Mouse (Mus musculus) CH12.LX (cell line): ENCODE results near the gene Krit1. TPM values are rescaled to one million over a fixed set of nuclear protein-coding genes. Genes with fewer than 3 reads are reported as not detected.
A peak's percentile ranks its signal among the peaks of the same experiment; 100 is the strongest.

Experiments
- DNase-seq: peaks from one replicate; pipeline ENCODE4 v3.0.0-alpha.2; 2013; ENCODE audit errors: extremely low read depth
- H3K27ac ChIP-seq: 2 replicates; pipeline ENCODE4 v1.5.1; 2012; ENCODE audit warnings: low read depth, mild to moderate bottlenecking, control low read depth, moderate library complexity; ENCODE audit not compliant: insufficient read depth
- H3K27me3 ChIP-seq: replicated peaks from 2 replicates; pipeline ENCODE3; 2012; ENCODE audit warnings: inconsistent platforms
- H3K36me3 ChIP-seq, 2 experiments: replicated peaks in 1 of 2; 2 replicates each; pipeline versions ENCODE3 to v1.6.1; 2012; ENCODE audit warnings: inconsistent platforms in 1 of 2, low read length in 1 of 2, mild to moderate bottlenecking in 1 of 2, mixed read lengths in 1 of 2, moderate library complexity in 1 of 2; ENCODE audit not compliant: control insufficient read depth in 1 of 2, insufficient read depth in 1 of 2
- H3K4me1 ChIP-seq, 2 experiments: 2 replicates each; pipeline ENCODE4 v1.6.1; 2012; ENCODE audit warnings: inconsistent platforms in 1 of 2, moderate library complexity in 1 of 2; ENCODE audit not compliant: insufficient read depth in 2 of 2, control insufficient read depth in 1 of 2
- H3K4me2 ChIP-seq: 2 replicates; pipeline ENCODE4 v1.6.1; 2012; ENCODE audit warnings: low read depth, mild to moderate bottlenecking, control low read depth; ENCODE audit not compliant: poor library complexity, insufficient read depth, severe bottlenecking
- H3K4me3 ChIP-seq, 3 experiments: fragments of 150-350 bp in 1 of 3; sonication (generic) in 1 of 3; replicated peaks in 1 of 3; 2 replicates each; pipeline versions ENCODE3 to v1.5.1; 2011 to 2012; ENCODE audit warnings: low read depth in 2 of 3, low read length in 2 of 3, mild to moderate bottlenecking in 2 of 3, moderate library complexity in 2 of 3, control low read depth in 1 of 3, improper control_type of control experiment in 1 of 3, inconsistent platforms in 1 of 3, mixed read lengths in 1 of 3; ENCODE audit not compliant: poor library complexity in 1 of 3
- H3K79me2 ChIP-seq: replicated peaks from 2 replicates; pipeline ENCODE4 v1.6.1; 2012; ENCODE audit warnings: mild to moderate bottlenecking, moderate library complexity; ENCODE audit not compliant: control insufficient read depth, poor library complexity, insufficient read depth, severe bottlenecking; ENCODE audit errors: extremely low read depth
- H3K9ac ChIP-seq: 2 replicates; pipeline ENCODE4 v1.6.1; 2012; ENCODE audit warnings: low read depth, mild to moderate bottlenecking, control low read depth, moderate library complexity; ENCODE audit not compliant: insufficient read depth
- H3K9me3 ChIP-seq: replicated peaks from 2 replicates; pipeline ENCODE3; 2012; ENCODE audit warnings: low read length, inconsistent platforms, mixed read lengths
- CHD1 ChIP-seq: IDR thresholded peaks from 2 replicates; pipeline ENCODE4 v1.6.1; 2012; ENCODE audit warnings: low read depth, low read length, improper control_type of control experiment, inconsistent platforms
- CHD2 ChIP-seq: IDR thresholded peaks from 2 replicates; pipeline ENCODE4 v1.6.1; 2011; ENCODE audit warnings: low read length, improper control_type of control experiment
- CTCF ChIP-seq, 2 experiments: IDR thresholded peaks in 1 of 2; conservative IDR thresholded peaks in 1 of 2; 2 replicates each; pipeline ENCODE4 v1.5.1; 2011 to 2012; ENCODE audit warnings: low read depth in 2 of 2, low read length in 2 of 2, improper control_type of control experiment in 1 of 2, inconsistent platforms in 1 of 2, mild to moderate bottlenecking in 1 of 2, moderate library complexity in 1 of 2
- GABPA ChIP-seq: IDR thresholded peaks from 2 replicates; pipeline ENCODE4 v1.6.1; 2012; ENCODE audit warnings: low read depth, low read length, improper control_type of control experiment, inconsistent platforms; ENCODE audit not compliant: insufficient replicate concordance
- IRF4 ChIP-seq: IDR thresholded peaks from 2 replicates; pipeline ENCODE4 v1.6.1; 2014; ENCODE audit warnings: low read depth, mild to moderate bottlenecking, inconsistent platforms, low read length, improper control_type of control experiment
- JUN ChIP-seq: IDR thresholded peaks from 2 replicates; pipeline ENCODE4 v1.6.1; 2011; ENCODE audit warnings: low read depth, mild to moderate bottlenecking, low read length, improper control_type of control experiment, moderate library complexity; ENCODE audit not compliant: insufficient read depth
- MAFK ChIP-seq: IDR thresholded peaks from 2 replicates; pipeline ENCODE4 v1.6.1; 2011; ENCODE audit warnings: low read length, improper control_type of control experiment; ENCODE audit not compliant: insufficient replicate concordance
- MXI1 ChIP-seq: IDR thresholded peaks from 2 replicates; pipeline ENCODE4 v1.6.1; 2011; ENCODE audit warnings: mild to moderate bottlenecking, low read depth, low read length, improper control_type of control experiment
- MYC ChIP-seq: IDR thresholded peaks from 2 replicates; pipeline ENCODE4 v1.6.1; 2011; ENCODE audit warnings: low read depth, mild to moderate bottlenecking, improper control_type of control experiment, low read length
- POLR2A ChIP-seq: IDR thresholded peaks from 2 replicates; pipeline ENCODE4 v1.6.1; 2011; ENCODE audit warnings: low read depth, mild to moderate bottlenecking, improper control_type of control experiment, low read length
- RCOR1 ChIP-seq: conservative IDR thresholded peaks from 2 replicates; pipeline ENCODE4 v1.6.1; 2012; ENCODE audit warnings: low read depth, mild to moderate bottlenecking, inconsistent platforms, low read length, improper control_type of control experiment
- TCF12 ChIP-seq: IDR thresholded peaks from 2 replicates; pipeline ENCODE4 v1.6.1; 2014; ENCODE audit warnings: low read depth, mild to moderate bottlenecking, inconsistent platforms, low read length, improper control_type of control experiment
- UBTF ChIP-seq: IDR thresholded peaks from 2 replicates; pipeline ENCODE4 v1.6.1; 2012; ENCODE audit warnings: low read depth, mild to moderate bottlenecking, inconsistent platforms, low read length, improper control_type of control experiment, moderate library complexity
- ZNF384 ChIP-seq: IDR thresholded peaks from 2 replicates; pipeline ENCODE4 v1.6.1; 2012; ENCODE audit warnings: low read depth, low read length, improper control_type of control experiment, inconsistent platforms
- dilution Hi-C: fragments of 300-500 bp; cut with MboI; formaldehyde crosslinking; loops from 2 replicates; pipeline ENCODE4 v1.14.3; 2020; ENCODE audit warnings: low sequenced_read_pairs; ENCODE audit not compliant: extremely low pct_unique_long_range_greater_than_20kb, extremely low pct_ligation_motif_present
- in situ Hi-C: fragments of 300-500 bp; cut with MboI; formaldehyde crosslinking; loops from 3 replicates; pipeline ENCODE4 v1.14.3; 2019; ENCODE audit warnings: low sequenced_read_pairs, low pct_ligation_motif_present, low pct_unique_long_range_greater_than_20kb, mixed read lengths
- polyA plus RNA-seq: library from polyadenylated mRNA; unstranded; fragments of >175 nt; gene quantifications from 2 replicates; pipeline ENCODE4 v1.2.1, GENCODE M21; 2012; ENCODE audit warnings: low read depth; ENCODE audit not compliant: insufficient read length
- total RNA-seq, 2 experiments: library from RNA; depleted of rRNA; stranded (reverse); fragments of 300-350 nt in 1 of 2; fragments of >200 nt in 1 of 2; gene quantifications; 2 replicates each; pipeline ENCODE4 v1.2.3; 2012 to 2014

The Krit1 gene
- total and polyA plus RNA-seq, 3 experiments: 24.1 to 47.4 (median 31.2) TPM

DNA sequence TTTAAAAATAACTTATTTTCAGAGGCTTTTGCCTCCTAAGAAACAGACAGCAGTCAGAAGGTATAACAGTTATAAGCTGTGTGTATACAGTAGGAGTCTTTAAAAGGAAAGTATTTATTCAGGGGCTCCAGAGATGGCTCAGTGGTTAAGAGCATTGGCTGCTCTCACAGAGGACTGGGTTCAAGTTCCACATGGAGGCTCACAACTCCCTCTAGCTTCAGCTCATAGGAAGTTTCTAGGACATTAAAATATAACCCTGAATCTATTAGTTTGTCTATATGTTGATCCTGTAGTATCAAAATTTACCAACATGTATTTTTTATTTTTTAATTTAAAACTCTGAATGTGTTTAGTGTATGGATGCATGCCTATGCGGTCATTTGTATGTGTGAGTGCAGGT lies 5.5 kb downstream of the Krit1 start:
- Histone ChIP-seq H3K9ac (no peak overlapping the region), H3K27ac (no peak overlapping the region), H3K4me1 (peaks cover 2 to 10% of the 10 kb centered on the region in 2 experiments; a peak in 2 of 4 replicates), H3K4me3 (no peak overlapping the region), H3K9me3 (no peaks in the 10 kb centered on the region), H3K36me3 (peaks cover 6 to 37% of the 10 kb centered on the region in 2 experiments), H3K4me2 (no peak overlapping the region), H3K27me3 (no peaks in the 10 kb centered on the region), H3K79me2 (peaks cover 13% of the 10 kb centered on the region)
- dilution Hi-C loops (no loop called here), in situ Hi-C loops (loop anchor here (10.0 kb wide), 1 partner anchor 164 kb away; no protein-coding TSS in a partner anchor)
- DNase-seq: no peak
- no peak for TF ChIP-seq MYC
- TF ChIP-seq CTCF (conservative IDR thresholded peaks at IDR 0.05 in 1 of 2, IDR thresholded peaks at IDR 0.05 in 1 of 2; ENCODE audit: low read depth in 2 of 2, low read length in 2 of 2): peak in 1 of 2 experiments; percentile 20; a peak in 1 of 4 replicates

DNA sequence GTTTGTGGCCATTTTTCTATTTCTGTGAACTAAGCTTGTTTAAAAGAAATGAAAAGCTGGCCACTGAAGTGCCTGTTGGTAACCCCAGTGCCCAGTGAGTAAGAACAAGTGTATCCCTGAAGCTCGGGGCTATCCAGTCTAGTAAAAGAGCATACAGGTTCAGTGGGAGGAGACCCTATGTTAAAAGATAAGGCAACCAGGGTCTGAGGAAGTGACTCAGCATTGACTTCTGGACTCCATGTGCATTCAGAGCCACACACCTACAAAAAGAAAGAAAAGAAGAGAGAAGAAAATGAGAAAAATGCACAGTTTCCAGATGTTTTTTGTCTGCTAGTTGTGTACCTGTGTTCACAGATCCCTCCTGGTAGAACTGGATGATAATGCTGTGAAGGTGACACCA lies 31.1 kb downstream of the Krit1 start:
- H3K4me3 ChIP-seq: no peak overlapping the region
- H3K4me1 ChIP-seq: no peaks in the 10 kb centered on the region
- no peak for DNase-seq
- peaks cover 7% of the 10 kb centered on the region for H3K9me3 ChIP-seq
- in situ Hi-C loops: no loop called here
- H3K27ac ChIP-seq: no peak overlapping the region
- dilution Hi-C loops: no loop called here
- H3K27me3 ChIP-seq: no peaks in the 10 kb centered on the region
- TF ChIP-seq POLR2A (no peak), UBTF (no peak), JUN (no peak), CHD2 (no peak), CHD1 (no peak), MXI1 (no peak), MAFK (no peak), TCF12 (no peak)
- no peak overlapping the region for H3K9ac ChIP-seq
- peaks cover 21 to 60% of the 10 kb centered on the region in 2 experiments for H3K36me3 ChIP-seq
- no peak overlapping the region for H3K4me2 ChIP-seq
- no peaks in the 10 kb centered on the region for H3K79me2 ChIP-seq

DNA sequence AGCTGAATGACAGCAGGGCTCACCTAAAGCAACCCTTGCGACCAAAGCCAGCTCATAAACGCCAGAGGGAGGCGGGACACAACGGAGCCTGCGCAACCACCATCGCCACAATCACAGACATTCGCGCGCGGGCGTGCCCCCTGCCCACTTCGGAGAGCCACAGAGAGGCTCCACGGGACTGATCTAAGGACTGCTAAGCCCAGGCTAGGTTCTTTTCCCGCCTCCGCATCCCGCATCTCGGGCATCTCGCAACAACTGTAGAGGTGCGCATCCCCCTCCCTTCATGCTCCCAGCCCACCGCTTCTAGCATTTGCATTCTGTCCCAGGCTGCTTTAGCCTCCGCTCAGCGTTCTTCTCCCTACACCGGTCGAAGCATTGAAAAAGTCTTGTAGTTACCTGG lies 42.0 kb downstream of the Krit1 start, which contains the start of gene Lrrd1:
Lrrd1 (plus strand) TSS at position 148 of the 400 bp plus-strand sequence.
- H3K4me2 ChIP-seq: no peak within 1 kb of the TSS

More for the DNA sequence above, 42.0 kb downstream of the Krit1 start, which contains the start of gene Lrrd1:
- Histone ChIP-seq H3K27me3 (no peaks in the 10 kb centered on the region), H3K4me3 (no peak within 1 kb of the TSS), H3K27ac (no peak within 1 kb of the TSS), H3K4me1 (no peaks in the 10 kb centered on the region), H3K36me3 (peaks cover 6 to 25% of the 10 kb centered on the region in 2 experiments), H3K9me3 (no peaks in the 10 kb centered on the region), H3K9ac (no peak within 1 kb of the TSS), H3K79me2 (no peaks in the 10 kb centered on the region)
- dilution Hi-C loops (no loop called here), in situ Hi-C loops (no loop called here)
- no peak for DNase-seq
- no peak for TF ChIP-seq ZNF384
- TF ChIP-seq IRF4: no peak
- TF ChIP-seq TCF12: no peak
- no peak for TF ChIP-seq RCOR1
- TF ChIP-seq GABPA: no peak
- TF ChIP-seq POLR2A: no peak
